Mouse (Mus musculus) lung, postnatal 10 days (tissue): ENCODE results near the gene Crygd.
A peak's percentile ranks its signal among the peaks of the same experiment; 100 is the strongest.
"Not testable (repeated sequence)": the region's sequence is repeated elsewhere in the genome, so short reads cannot be mapped to it uniquely, and the experiment has no call there.

Experiments used
- DNase-seq: peaks from one replicate; pipeline ENCODE4 v3.0.0; 2021

Gene Crygd

DNA sequence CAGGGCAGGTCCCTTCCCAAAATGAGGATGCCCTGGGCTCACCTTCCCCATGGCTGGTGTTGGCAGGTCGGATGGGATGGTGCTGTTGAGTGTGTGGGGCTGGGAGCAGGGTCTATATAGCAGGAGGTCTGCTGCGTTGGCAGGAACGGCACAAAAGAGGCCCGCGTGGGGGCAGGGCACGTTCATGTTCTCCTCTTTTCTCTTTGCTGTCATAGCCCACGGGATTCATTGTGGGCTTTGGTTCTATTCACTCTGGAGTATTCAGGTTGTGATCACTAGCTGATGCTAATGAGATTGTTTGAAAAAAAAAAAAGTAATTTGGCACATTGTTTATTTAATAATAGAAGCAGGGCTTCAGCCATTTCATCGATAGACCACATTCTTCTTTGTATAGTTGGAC is at the start of gene Crygd:
TSS of gene Crygd (minus strand) at position 101 of the 400 bp plus-strand sequence.
- DNase-seq = no peak

DNA sequence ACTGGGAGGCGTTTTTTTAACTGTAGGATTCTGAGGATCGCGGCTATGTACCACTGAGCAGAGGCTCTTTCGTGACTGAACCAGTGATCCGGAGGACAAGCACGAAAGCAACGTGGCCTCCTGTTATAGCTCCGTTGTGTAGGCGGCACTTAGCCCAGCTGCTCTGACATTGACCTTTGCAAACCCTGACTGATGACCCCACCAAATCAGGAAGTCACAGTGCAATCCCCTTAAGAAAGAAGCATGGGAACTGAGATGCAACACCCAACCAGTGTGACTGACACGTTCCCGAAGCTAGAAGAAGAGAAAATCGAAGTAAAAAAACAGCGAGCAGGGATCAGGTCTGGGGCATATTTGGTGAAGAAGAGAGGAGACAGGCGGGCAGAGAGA is 49.5 kb upstream of the Crygd start:
- peak; percentile 18 for DNase-seq

DNA sequence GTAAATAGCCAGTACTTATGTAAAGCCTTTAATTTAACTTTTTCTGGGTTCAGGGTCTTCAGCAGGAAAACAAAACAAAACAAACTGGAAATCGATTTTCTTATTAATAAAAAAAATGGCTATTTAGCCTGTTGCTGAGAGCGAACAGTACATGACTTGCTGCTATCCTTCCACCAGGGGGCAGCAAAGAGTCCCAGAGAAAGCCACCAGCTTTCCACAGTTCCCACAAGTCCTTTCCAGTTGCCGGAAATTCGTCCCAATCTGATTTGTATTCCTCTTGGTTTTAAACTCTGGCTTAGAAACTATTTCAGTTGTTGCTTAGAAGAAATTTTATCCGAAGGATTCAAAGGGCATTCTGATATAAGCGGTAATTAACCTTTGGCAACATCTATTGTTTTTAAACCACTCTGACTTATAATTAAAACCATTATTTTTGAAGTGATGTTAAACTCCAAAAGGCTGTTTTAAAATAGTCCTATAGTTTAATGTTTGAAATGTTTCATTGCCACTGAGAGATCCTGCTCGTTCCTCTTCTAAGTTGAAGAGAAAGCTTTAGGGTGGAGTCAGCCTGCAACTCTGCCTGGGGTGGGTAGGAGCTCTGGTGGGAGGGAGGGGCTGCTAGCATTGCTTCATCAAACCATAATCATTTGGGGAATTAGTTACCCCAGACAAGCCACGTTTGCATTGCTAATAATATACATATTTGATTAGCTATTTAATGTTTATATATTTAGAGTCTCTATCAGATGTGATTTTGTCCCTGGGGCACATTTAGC is 49.0 kb upstream of the Crygd start:
- peak; percentile 84 for DNase-seq

DNA sequence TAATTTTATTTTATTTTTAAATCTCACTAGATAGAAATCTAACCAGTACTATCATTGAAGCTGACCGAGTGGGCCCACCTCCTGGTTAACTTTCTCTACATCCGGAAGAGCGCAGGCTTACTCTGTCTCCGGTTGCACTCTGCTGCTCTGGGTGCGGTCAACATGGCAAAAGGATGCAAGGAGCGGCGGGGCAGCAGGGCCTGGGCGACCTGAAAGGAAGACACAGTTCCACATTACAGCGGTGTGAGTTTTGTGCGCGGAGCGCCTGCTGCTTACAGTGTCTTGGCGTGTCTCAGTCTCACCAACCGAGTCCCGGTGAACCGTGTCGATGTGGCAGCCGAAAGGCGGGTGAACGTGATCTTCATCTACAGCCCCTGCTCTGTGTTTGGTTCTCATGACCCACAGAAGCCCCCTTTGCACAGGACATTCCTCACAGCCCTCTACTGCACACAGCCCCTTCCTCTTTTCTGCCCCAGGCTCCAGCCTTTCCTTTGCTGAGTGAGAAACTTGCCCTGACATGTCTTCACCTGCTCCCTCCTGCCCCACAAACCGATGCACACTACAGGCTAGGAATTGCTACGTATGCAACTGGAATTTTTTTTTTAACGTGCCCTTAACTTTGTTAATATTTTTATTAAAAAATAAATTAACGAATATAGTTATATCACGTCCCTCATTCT is 46.6 kb upstream of the Crygd start:
- DNase-seq = no peak

DNA sequence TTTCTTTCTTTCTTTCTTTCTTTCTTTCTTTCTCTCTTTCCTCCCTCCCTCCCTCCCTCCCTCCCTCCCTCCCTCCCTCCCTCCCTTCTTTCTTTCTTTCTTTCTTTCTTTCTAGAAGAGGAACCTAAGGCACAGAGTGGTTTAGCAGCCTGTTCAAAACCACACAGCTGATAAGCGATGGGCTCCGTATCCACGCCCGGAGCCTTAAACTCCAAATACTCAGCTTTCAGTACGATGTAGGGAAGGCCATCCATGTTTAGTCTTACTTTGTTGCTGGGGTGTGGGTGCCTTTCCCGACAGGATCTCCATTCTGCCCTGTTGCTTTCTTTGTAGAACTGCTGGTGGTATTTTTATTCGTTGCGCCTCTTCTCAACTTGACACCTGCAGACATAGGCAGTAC is 45.9 kb upstream of the Crygd start:
- no peak for DNase-seq

DNA sequence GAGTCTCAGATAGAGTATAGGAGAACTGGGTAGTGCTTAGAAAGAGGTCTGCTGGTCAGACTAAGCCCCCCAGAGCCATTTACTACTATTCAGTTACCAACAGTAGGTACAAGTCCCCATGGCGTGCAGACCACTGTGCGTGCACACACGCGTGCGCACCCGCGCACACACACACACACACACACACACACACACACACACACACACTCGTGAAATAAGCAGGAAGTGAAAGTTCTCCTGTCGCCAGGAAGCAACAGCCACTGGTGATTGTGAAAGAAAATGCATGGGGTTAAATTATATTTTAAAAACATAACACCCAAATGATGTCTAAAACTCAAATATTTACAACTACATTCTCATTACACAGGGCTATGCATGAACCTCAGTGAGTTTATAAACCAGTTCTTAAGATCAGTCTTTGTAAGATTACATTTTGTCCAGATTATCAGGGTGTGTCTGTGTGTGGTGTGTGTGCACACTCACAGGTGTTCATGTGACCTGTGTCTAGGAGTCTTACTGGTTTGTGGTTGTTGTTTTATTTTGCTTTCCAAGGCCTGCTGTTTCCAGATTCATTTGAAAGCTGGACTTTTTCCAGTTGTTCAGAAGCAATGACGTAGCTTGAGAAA is 44.5 kb upstream of the Crygd start:
- no peak for DNase-seq

DNA sequence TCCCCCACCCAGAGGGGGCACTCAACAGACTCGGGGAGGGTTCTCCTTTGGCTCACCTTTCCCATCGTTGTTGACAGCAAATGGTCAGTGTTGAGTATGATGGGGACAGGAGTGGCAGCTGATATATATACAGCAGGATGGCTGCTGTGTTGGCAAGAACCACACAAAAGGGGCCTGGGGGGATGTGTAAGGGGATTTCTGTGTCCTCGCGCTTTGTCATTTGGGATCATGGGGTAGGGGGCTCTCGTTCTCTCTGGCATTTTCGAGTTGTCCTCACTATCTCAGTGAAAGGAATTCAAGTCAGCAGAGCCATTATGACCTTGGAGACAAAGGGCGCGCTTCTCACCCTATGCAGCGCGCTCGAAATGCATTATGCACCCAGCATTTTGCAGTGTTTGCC is 40.0 kb upstream of the Crygd start, which contains the start of gene Cryga:
TSS of gene Cryga (minus strand) at position 101 of the 400 bp plus-strand sequence.
- DNase-seq = no peak

DNA sequence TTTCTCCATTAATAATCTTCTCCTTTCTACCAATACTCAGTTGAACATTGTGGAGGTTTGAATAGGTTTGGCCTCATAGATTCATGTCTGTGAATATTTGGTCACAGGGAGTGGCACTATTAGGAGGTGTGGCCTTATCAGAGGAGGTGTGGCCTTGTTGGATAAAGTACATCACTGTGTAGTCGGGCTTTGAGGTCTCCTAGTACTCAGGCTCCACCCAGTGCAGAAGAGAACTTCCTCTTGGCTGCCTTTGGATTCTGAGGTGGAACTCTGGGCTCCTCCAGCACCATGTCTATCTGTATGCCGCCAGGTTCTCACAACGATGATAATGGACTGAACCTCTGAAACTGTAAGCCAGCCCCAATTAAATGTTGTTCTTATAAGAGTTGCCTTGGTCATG is 33.7 kb upstream of the Crygd start:
- DNase-seq = no peak

DNA sequence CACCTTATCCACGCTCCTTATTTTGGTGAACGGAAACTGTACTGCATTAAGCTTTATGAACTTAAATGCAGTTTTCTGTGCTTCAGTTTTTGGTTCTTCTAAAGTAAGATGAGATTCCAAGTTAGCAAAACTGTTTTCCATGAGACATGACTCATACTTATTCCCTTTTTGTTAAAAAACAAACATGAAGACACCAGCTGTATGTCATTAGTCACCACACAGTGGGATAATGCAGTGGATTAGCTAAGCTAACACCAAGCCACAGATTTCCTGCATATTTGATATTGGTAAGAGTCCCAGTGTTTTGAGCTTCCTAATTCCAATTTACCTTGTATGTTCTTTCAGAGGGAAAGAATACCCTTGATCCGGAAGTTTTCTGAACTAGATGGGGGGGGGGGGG is 28.3 kb upstream of the Crygd start:
- DNase-seq = no peak

DNA sequence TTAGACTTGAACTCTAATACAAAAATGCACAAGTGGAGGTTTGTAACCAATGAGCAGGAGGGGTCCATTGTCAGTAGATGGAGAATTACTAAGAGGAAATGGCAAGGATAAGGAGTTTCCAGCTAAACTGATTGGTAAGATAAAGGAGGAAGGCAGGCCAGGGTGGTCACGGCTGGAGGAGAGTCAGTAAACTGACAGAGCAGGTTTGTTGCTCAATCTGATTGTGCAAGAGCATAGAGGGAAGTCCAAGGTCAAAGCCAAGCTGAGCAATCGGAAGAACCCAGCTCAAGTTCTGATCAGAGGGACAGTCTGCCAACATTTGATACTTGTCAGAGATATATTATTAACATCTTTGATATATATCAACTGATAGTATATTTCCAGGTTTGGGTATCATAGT is 27.1 kb upstream of the Crygd start:
- peak; percentile 32 for DNase-seq

DNA sequence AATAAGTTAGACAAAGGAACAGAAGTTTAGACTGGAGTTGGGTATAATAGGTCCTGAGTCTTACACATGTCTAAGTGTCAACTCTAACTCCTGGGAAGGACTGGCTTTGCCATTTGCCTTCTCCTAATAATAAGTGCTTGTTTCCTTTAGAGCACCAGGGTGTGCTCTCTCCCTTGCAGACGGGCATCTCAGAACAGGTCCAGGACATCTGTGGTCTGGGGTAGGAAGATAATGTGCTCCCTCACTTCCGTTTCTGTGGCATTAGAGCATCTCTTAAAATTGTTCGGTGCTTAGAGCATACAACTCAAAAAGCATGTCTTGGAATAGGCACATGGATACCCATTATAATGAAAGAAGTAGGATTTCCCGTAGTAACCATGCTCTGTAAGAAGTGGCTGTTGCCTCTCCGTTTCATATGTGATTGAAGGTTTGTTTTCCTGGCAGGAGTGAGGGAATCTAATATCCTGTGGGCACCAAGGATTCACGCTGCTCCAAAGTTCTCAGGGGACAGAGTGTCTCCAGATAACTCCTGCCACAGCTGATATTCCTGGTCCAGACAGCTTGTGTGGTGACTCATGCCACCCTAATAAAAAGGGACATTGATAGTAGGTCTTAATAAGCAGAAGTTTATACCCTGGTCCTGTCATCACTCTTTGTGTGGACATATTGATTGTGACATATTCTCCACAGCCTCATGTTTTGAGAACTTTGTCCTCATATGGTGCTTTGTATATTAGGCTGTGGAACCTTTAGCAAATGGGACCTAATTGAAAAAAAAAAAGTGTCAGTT is 25.5 kb upstream of the Crygd start:
- DNase-seq = no peak

DNA sequence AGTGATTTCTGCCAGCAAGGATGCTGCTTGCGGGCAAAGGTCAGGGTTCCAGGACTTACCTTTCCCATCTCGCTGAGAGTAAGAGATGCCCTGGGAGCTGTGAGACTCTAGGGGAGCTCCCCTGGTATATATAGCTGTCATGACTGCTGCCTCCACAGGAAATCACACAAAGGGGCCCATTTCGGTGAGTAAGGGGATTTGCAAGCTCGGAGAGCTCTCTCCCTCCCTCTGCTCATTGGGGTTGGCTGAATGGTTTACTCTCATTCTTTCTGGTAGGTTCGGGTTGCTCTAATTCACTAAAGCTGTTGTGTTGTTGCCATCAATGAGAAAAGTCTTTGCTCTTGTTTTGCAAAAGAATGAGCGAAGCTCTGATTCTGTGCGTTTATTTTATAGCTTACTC is 18.9 kb upstream of the Crygd start, which contains the start of gene Crygb:
TSS of gene Crygb (minus strand) at position 101 of the 400 bp plus-strand sequence.
- no peak for DNase-seq

DNA sequence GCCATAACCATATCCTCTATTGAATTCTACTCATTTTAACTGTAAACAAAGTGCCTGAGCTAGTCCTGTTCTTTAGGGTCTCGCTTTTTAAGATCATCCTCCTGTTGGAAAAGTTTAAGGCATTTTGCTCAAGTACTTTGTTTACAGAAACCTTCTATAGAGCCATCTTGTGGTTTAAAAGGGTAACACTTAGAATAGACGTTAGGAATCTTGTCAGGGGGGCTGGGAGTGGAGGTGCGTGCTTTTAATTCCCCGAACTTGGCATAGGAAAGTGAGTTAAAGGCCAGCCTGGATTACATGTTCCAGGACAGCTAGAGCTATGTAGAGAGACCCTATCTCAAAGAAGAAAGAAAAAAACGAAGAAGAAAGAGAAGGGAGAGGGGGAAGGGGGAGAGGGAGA is 12.4 kb upstream of the Crygd start:
- no peak for DNase-seq

DNA sequence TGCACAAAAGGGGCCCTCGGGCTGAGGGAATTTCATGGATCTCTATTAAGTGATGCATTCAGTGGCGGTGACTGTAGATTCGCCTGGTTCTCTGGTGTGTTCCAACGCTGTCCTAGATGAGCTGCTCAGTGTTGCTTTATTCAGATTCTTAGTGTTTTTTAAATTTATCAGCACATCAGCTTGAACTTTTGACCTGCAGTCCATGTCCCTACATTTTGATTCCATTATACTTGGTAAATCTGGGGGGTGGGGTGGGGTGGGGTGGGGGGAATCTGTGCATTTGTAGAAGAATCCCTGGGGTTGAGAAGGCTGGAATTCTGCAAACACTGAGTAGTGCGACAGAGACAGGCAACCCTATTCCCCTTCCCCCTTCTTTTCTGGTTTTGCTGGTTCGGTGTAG is 10.3 kb upstream of the Crygd start, which contains the start of gene Crygc:
TSS of gene Crygc (minus strand) at position 101 of the 400 bp plus-strand sequence.
- DNase-seq = no peak

DNA sequence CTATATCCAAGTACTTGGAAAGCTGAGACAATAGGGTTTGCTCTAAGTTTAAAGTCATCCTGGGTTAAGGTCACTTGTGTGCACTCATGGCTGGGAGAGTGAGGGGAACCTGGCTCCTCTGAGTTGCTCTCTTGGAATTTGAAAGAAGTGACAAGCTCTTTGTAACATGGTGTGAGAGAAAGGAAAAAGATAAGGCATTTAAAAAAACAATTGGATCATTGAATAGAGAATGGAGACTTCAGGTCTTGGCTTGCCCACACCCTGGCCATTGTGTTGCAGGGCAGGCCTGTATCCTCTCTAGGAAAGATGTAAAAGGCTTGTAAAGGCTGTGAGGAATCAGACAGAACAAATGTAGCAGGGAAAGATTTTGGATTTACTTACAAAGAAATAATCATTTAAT is 4.6 kb upstream of the Crygd start:
- DNase-seq = no peak

DNA sequence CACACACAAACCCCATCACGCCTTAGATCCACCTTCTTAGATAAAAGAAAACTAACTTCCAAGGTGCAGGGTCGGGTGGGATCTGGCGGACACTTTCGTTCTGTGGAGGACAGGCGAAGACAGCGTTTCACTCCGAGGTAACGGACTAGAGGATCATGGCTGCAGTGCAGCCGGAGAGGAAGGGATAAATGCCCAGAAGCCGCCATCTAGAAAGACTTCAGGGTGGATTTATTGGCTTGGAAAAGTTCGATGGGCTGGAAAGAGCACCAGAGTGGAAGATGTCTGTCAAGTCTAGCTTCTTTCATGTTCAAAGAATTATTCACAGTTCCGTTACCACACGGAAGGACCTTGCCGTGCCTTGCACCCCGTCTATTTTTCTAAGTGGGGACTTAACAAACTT is 949 bp upstream of the Crygd start:
- DNase-seq = no peak

DNA sequence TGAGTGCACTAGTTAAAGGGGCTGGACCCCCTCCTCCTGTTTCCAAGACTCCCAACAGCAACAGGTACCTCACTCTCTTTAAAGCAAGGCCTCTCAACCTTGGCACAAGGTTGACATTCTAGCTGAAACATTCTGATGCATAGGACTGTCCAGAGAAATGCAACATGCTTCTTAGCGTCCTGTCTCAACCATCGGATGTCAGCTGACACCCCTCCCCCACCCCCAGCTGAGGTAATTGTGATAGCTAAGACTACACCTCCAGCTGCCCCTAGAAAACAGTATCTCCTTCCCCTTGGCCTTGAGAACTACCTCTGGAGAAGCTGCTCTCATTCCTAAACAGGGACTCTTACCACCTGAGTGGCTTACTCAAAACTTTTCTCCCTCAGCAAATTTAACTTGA is 11.1 kb downstream of the Crygd start:
- DNase-seq = no peak

DNA sequence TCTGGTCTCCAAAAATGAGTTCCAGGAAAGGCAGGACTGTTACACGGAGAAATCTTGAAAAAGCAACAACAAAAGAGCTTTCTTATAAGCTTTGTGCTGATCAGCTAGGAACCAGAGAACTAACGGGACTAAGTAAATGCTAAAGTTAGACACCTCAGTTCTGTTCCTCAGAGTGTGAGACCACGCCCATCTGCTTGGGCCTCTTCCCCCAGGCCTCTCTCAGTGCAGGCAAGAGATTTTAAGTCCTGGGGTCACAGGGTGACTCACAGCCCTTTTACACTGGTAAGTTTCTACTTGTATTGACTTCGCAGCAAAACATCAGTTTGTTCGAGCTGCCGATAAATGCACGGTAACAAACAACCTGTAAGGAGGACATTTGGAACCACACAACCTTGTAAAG is 11.6 kb downstream of the Crygd start:
- no peak for DNase-seq

DNA sequence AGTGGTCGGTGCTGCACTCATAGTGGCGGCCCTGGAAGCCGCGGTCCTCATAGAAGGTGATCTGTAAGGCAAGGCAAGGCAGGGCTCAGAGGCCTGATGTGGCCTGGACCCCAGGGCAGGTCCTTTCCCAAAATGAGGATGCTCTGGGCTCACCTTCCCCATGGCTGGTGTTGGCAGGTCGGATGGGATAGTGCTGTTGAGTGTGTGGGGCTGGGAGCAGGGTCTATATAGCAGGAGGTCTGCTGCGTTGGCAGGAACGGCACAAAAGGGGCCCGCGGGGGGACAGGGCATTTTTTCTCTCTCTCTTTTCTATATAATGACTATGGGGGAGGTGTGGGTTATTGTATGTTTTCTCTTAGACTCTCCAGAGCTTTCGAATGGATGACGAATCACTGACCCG is 12.3 kb downstream of the Crygd start, which contains the start of gene Cryge:
TSS of gene Cryge (minus strand) at position 198 of the 400 bp plus-strand sequence.
- not testable (repeated sequence) for DNase-seq

DNA sequence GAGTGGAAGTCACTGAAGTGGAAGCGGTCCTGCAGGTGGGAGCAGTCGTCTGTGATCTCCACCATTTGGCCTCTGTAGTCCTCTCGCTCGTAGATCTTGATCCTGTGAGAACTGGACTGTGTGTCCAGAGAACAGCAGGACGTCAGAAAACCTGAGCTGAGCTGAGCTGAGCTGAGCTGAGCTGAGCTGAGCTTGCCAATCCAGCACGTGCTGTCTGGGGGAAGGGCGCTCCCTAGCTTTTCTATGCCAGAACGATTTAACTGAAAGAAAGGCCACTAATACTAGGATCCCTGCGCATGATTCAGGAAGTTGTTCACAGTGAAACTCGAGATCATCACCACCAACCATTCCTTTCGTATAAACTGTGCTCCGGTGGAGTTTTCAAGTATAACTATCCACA is 14.5 kb downstream of the Crygd start:
- DNase-seq = peak; percentile 40

DNA sequence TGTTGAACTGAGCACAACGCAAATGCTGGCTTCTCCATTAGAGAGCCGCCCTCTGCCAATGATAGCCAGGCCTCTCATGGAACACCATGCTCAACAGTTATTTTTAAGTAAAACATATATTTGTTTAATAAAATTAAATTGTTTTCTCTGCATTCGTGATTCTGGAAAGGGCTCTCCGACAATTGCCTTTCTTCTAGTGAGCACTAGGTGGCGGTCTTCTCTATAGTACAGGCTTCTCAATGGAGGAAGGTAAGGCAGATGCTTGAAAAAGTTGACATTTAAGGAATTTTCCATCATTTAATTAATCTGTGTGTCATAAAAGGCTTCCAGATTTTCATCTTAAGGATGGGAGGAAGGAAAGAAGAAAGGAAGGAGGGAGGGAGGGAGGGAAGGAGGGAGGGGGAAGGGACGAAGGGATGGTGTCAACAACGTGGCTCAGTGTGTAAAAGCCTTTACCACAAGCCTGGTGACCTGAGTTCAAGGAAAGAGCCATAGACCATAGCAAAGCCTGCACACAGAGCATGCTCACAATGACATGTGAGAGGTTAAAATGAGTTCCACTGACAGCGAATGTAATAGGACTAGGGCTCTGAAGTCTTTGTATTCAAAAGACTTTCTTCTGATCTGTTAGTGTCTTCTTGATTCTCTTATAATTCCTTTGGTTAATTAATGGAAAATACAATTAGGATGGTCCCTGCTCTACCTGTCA is 16.7 kb downstream of the Crygd start:
- DNase-seq = peak; percentile 39

DNA sequence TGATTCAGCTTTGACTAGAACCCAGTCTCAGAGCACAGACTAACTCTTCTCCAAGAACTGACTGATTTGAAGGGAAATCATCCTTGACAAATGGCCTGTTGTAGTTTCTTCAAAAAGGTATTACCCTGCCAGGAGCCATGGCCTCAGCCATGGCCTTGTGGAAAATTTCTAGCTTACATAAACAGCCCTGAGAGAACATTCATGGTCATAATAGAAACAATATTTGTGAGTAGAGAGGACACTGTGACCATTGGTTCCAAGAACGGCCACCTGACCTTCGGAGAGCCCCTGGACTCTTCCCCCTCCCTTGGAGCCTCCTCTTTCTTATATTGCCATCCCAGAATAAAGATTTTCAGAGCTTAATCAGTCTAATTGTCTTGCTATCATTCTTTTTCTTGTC is 19.8 kb downstream of the Crygd start:
- no peak for DNase-seq
